Mouse (Mus musculus) midbrain, embryonic 11.5 days (tissue): Measurements from ENCODE around the gene Gm20812. TPM values are rescaled to one million over a fixed set of nuclear protein-coding genes. Genes with fewer than 3 reads are reported as not detected.
"Not testable (repeated sequence)": the region's sequence is repeated elsewhere in the genome, so short reads cannot be mapped to it uniquely, and the experiment has no call there.

Experiments used
- ATAC-seq: fragments of 200-750 bp; cut with Nextera tagmentation; 2 replicates; pipeline ENCODE4 v1.8.0; 2017; ENCODE audit warnings: moderate TSS enrichment, moderate library complexity; ENCODE audit not compliant: low FRiP score
- DNase-seq: peaks from one replicate; pipeline ENCODE4 v3.0.0; 2015; ENCODE audit warnings: low spot score; ENCODE audit errors: missing footprints
- H3K27ac ChIP-seq: fragments of 300-500 bp; sonication (generic); 2 replicates; pipeline ENCODE4 v1.5.1; 2014; ENCODE audit warnings: low read depth, low read length
- H3K27me3 ChIP-seq: fragments of 300-500 bp; sonication (generic); 2 replicates; pipeline ENCODE4 v1.6.1; 2014; ENCODE audit warnings: mild to moderate bottlenecking, low read length, moderate library complexity, mixed read lengths; ENCODE audit not compliant: control insufficient read depth, insufficient read depth
- H3K36me3 ChIP-seq: fragments of 300-500 bp; sonication (generic); 2 replicates; pipeline ENCODE4 v1.6.1; 2014; ENCODE audit warnings: mild to moderate bottlenecking, low read length, moderate library complexity, mixed read lengths; ENCODE audit not compliant: control insufficient read depth, insufficient read depth
- H3K4me1 ChIP-seq: fragments of 300-500 bp; sonication (generic); 2 replicates; pipeline ENCODE4 v1.6.1; 2014; ENCODE audit warnings: low read length; ENCODE audit not compliant: control insufficient read depth, insufficient read depth
- H3K4me2 ChIP-seq: fragments of 300-500 bp; sonication (generic); 2 replicates; pipeline ENCODE4 v1.6.1; 2014; ENCODE audit warnings: mild to moderate bottlenecking, moderate library complexity
- H3K4me3 ChIP-seq: fragments of 300-500 bp; sonication (generic); 2 replicates; pipeline ENCODE4 v1.5.1; 2014; ENCODE audit warnings: low read depth, low read length
- H3K9ac ChIP-seq: fragments of 300-500 bp; sonication (generic); 2 replicates; pipeline ENCODE4 v1.6.1; 2014; ENCODE audit warnings: low read length
- H3K9me3 ChIP-seq: fragments of 300-500 bp; sonication (generic); 2 replicates; pipeline ENCODE4 v1.6.1; 2016; ENCODE audit warnings: low read length; ENCODE audit not compliant: control insufficient read depth
- WGBS: fragments of 180-500 bp; shearing (Covaris S2); extraction: QIAGEN DNeasy Blood & Tissue Kit; methylation state at CpG from one replicate; pipeline ENCODE4 v1.1.7; 2014; 5-methylcytosine and 5-hydroxymethylcytosine counted together
- polyA plus RNA-seq: library from polyadenylated mRNA; unstranded; fragments of >200 nt; fragmentation: Nextera tagmentation; extraction: Ambion mirVana; gene quantifications from 2 replicates; pipeline ENCODE4 v1.2.1, GENCODE M21; 2014

Gm20812 gene
- polyA plus RNA-seq, result not detected in 2 replicates

DNA sequence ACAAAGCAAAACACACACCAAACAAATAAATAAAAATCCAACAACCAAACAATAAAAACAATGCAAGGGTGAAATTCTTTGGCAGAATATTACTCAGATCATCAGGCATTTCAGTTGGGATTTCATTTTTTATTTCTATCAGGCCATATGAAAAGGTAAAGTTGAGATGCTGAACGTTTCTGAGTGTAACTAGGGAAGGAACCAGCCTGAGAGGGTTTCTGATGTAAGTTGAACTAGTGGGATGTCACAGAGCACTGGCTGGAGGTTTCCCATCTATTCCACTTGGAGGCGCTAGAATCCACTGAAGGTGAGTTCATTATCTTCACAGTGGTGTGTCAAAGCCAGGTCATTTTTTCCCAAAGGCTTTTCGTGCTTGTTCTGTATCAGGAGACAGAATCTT, at the start of gene Gm20812:
TSS of gene Gm20812 (plus strand) at position 301 of the 400 bp plus-strand sequence.
- not testable (repeated sequence) for DNase-seq, H3K4me1 ChIP-seq, H3K4me2 ChIP-seq, H3K27ac ChIP-seq, H3K27me3 ChIP-seq, H3K4me3 ChIP-seq, ATAC-seq, H3K9ac ChIP-seq, H3K9me3 ChIP-seq, H3K36me3 ChIP-seq
- no CpG with 5 or more reads among the region's 3 CpGs for WGBS

Other genes starting within 250 kb of the Gm20812 start
- gene Gm29554, start 108.0 kb upstream of the Gm20812 start, polyA plus RNA-seq, result not detected in 2 replicates